Mouse (Mus musculus) hindbrain, postnatal 0 days (tissue): ENCODE results near the gene Borcs5. TPM values are rescaled to one million over a fixed set of nuclear protein-coding genes. Genes with fewer than 3 reads are reported as not detected.

Source experiments
- ATAC-seq: fragments of 200-750 bp; cut with Nextera tagmentation; 2 replicates; pipeline ENCODE4 v1.8.0; 2017; ENCODE audit warnings: mild to moderate bottlenecking, moderate TSS enrichment, moderate library complexity
- DNase-seq: peaks from one replicate; pipeline ENCODE4 v3.0.0-alpha.2; 2015; ENCODE audit warnings: low spot score
- H3K27ac ChIP-seq: fragments of 300-500 bp; sonication (generic); 2 replicates; pipeline ENCODE4 v1.5.1; 2014; ENCODE audit warnings: mild to moderate bottlenecking
- H3K27me3 ChIP-seq: fragments of 300-500 bp; sonication (generic); 2 replicates; pipeline ENCODE4 v1.6.1; 2014; ENCODE audit warnings: low read length, mixed read lengths; ENCODE audit not compliant: insufficient read depth
- H3K36me3 ChIP-seq: fragments of 300-500 bp; sonication (generic); 2 replicates; pipeline ENCODE4 v1.6.1; 2014; ENCODE audit warnings: low read length, mixed read lengths; ENCODE audit not compliant: insufficient read depth
- H3K4me1 ChIP-seq: fragments of 300-500 bp; sonication (generic); 2 replicates; pipeline ENCODE4 v1.6.1; 2014; ENCODE audit warnings: antibody characterized with exemption, low read length, mixed read lengths; ENCODE audit not compliant: insufficient read depth
- H3K4me2 ChIP-seq: fragments of 300-500 bp; sonication (generic); 2 replicates; pipeline ENCODE4 v1.6.1; 2014; ENCODE audit warnings: low read depth, mild to moderate bottlenecking, low read length, moderate library complexity, mixed read lengths
- H3K4me3 ChIP-seq: fragments of 300-500 bp; sonication (generic); 2 replicates; pipeline ENCODE4 v1.5.1; 2014; ENCODE audit warnings: low read length
- H3K9ac ChIP-seq: fragments of 300-500 bp; sonication (generic); replicated peaks from 2 replicates; pipeline ENCODE4 v1.6.1; 2014; ENCODE audit warnings: mild to moderate bottlenecking, low read length, moderate library complexity, mixed read lengths
- H3K9me3 ChIP-seq: fragments of 300-500 bp; sonication (generic); 2 replicates; pipeline ENCODE4 v1.6.1; 2016; ENCODE audit warnings: low read length, mixed read lengths
- CTCF ChIP-seq: IDR thresholded peaks from 2 replicates; pipeline ENCODE4 v1.5.1; 2016; ENCODE audit warnings: antibody characterized with exemption, control low read depth, low read depth
- WGBS: fragments of 180-500 bp; shearing (Covaris S2); extraction: QIAGEN DNeasy Blood & Tissue Kit; methylation state at CpG from one replicate; pipeline ENCODE4 v1.1.7; 2014; 5-methylcytosine and 5-hydroxymethylcytosine counted together
- polyA plus RNA-seq: library from polyadenylated mRNA; unstranded; fragments of >200 nt; fragmentation: Nextera tagmentation; extraction: Ambion mirVana; gene quantifications from 2 replicates; pipeline ENCODE4 v1.2.1, GENCODE M21; 2015
- total RNA-seq: library from RNA; depleted of rRNA; stranded (reverse); fragments of >200 nt; gene quantifications from 2 replicates; pipeline ENCODE4 v1.2.3, GENCODE M21; 2014

Gene Borcs5
- total and polyA plus RNA-seq, 2 experiments from 2014 or later: 39.5 to 71.4 TPM

GRCm38 (mm10) chr6:134685040-134685439 is 45.7 kb downstream of the Borcs5 start:
- H3K36me3 ChIP-seq: no peaks in the 10 kb centered on the region
- H3K4me3 ChIP-seq: no peak overlapping the region
- TF ChIP-seq CTCF: no peak
- no peak overlapping the region for H3K27ac ChIP-seq
- no peaks in the 10 kb centered on the region for H3K27me3 ChIP-seq
- WGBS: 41% methylated on average over 2 of the region's 2 CpGs
- peaks cover 9% of the 10 kb centered on the region; the same call in 1 of the 2 replicates for H3K4me1 ChIP-seq
- DNase-seq (peak; percentile 50), ATAC-seq (no peak)
- H3K9ac ChIP-seq: no peak overlapping the region
- H3K9me3 ChIP-seq: no peaks in the 10 kb centered on the region
- H3K4me2 ChIP-seq: no peak overlapping the region

- TF ChIP-seq CTCF: no peak
- Histone ChIP-seq H3K36me3 (no peaks in the 10 kb centered on the region), H3K4me2 (no peak overlapping the region), H3K4me3 (no peak overlapping the region), H3K27me3 (no peaks in the 10 kb centered on the region), H3K9me3 (no peaks in the 10 kb centered on the region), H3K27ac (no peak overlapping the region), H3K9ac (no peak overlapping the region), H3K4me1 (peaks cover 9% of the 10 kb centered on the region; the same call in 1 of the 2 replicates)
- DNase-seq (no peak), ATAC-seq (no peak)
- WGBS: 79% methylated on average over 6 of the region's 6 CpGs
Observed at GRCm38 (mm10) chr6:134685515-134685914, 46.2 kb downstream of the Borcs5 start.

GRCm38 (mm10) chr6:134694498-134694897 is 55.2 kb downstream of the Borcs5 start:
- ATAC-seq (no peak), DNase-seq (no peak)
- Histone ChIP-seq H3K4me2 (no peak overlapping the region), H3K27ac (no peak overlapping the region), H3K9me3 (no peaks in the 10 kb centered on the region), H3K4me3 (no peak overlapping the region), H3K27me3 (no peaks in the 10 kb centered on the region), H3K4me1 (no peaks in the 10 kb centered on the region), H3K36me3 (no peaks in the 10 kb centered on the region), H3K9ac (no peak overlapping the region)
- TF ChIP-seq CTCF: no peak
- WGBS: 85% methylated on average over 6 of the region's 6 CpGs

GRCm38 (mm10) chr6:134694988-134695387 is 55.7 kb downstream of the Borcs5 start:
- WGBS: 99% methylated on average over 3 of the region's 3 CpGs

GRCm38 (mm10) chr6:134695625-134696024 is 56.3 kb downstream of the Borcs5 start:
- 79% methylated on average over 3 of the region's 3 CpGs for WGBS
- Histone ChIP-seq H3K4me2 (no peak overlapping the region), H3K36me3 (no peaks in the 10 kb centered on the region), H3K27ac (no peak overlapping the region), H3K9me3 (no peaks in the 10 kb centered on the region), H3K9ac (no peak overlapping the region), H3K4me3 (no peak overlapping the region), H3K27me3 (no peaks in the 10 kb centered on the region), H3K4me1 (no peaks in the 10 kb centered on the region)
- ATAC-seq (no peak), DNase-seq (no peak)
- no peak for TF ChIP-seq CTCF

More at GRCm38 (mm10) chr6:134694988-134695387, 55.7 kb downstream of the Borcs5 start:
- no peak for DNase-seq
- no peak for ATAC-seq
- H3K4me1 ChIP-seq: no peaks in the 10 kb centered on the region
- H3K36me3 ChIP-seq: no peaks in the 10 kb centered on the region
- no peak overlapping the region for H3K4me2 ChIP-seq
- no peak overlapping the region for H3K4me3 ChIP-seq
- H3K9me3 ChIP-seq: no peaks in the 10 kb centered on the region
- no peak for TF ChIP-seq CTCF
- H3K9ac ChIP-seq: no peak overlapping the region
- no peak overlapping the region for H3K27ac ChIP-seq
- no peaks in the 10 kb centered on the region for H3K27me3 ChIP-seq

GRCm38 (mm10) chr6:134696146-134696545 is 56.8 kb downstream of the Borcs5 start:
- WGBS: 53% methylated on average over 4 of the region's 4 CpGs
- H3K27ac ChIP-seq: no peak overlapping the region
- TF ChIP-seq CTCF: no peak
- peak; percentile 25 for DNase-seq
- no peaks in the 10 kb centered on the region for H3K36me3 ChIP-seq
- ATAC-seq: no peak
- H3K4me3 ChIP-seq: no peak overlapping the region
- H3K9me3 ChIP-seq: no peaks in the 10 kb centered on the region
- H3K27me3 ChIP-seq: no peaks in the 10 kb centered on the region
- H3K4me1 ChIP-seq: no peaks in the 10 kb centered on the region
- H3K4me2 ChIP-seq: no peak overlapping the region
- H3K9ac ChIP-seq: no peak overlapping the region

- Histone ChIP-seq H3K27ac (no peak overlapping the region), H3K9me3 (no peaks in the 10 kb centered on the region), H3K4me1 (no peaks in the 10 kb centered on the region), H3K4me3 (no peak overlapping the region), H3K9ac (no peak overlapping the region), H3K36me3 (no peaks in the 10 kb centered on the region), H3K27me3 (no peaks in the 10 kb centered on the region), H3K4me2 (no peak overlapping the region)
- TF ChIP-seq CTCF: no peak
- ATAC-seq: no peak
- no peak for DNase-seq
- WGBS: 84% methylated on average over 2 of the region's 2 CpGs
Observed at GRCm38 (mm10) chr6:134696554-134696953, 57.2 kb downstream of the Borcs5 start.
